Mouse (Mus musculus): ENCODE results near the gene Rab2b.
A peak's percentile ranks its signal among the peaks of the same experiment; 100 is the strongest.

The Rab2b gene

DNA sequence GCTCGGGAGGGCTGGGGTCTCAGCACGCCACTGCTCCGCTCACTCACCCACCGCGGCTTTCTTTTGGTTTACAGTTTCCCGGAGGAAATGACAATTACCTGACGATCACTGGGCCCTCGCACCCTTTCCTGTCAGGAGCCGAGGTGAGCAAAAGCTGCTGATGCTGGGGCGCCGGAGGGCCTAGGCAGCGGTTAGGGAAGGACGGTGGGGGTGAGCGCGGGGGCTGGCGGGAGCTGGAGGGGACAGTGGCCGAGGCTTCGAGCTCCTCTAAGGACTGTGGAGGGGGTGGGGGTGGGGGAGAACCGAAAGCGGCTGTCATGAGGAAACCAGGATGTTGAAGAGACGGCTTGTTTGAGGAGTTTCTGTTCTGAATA, 389 bp upstream of the Rab2b start:
- no peak for DNase-seq (ENCODE audit: extremely low read depth, insufficient read length, low spot score)

DNA sequence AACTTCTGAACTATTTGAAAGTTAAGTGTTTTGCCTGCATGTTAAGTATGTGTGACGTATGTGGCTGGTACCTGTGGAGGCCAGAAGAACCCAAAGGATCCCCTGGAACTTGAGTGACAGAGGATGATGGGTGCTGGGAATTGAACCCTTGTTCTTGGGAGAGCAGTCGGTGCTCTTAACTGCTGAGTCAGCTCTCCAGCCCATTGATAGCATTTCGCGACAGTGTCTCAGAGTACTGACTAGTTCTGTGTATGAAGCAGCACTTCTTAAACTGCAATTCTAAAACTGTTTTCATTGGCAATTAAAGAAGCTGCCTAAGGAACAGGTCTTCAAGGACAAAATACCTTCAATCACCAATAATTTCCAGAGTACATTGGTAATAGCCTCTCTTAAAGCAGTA, 2.1 kb downstream of the Rab2b start:
- no peak for DNase-seq (ENCODE audit: extremely low read depth, insufficient read length, low spot score)

DNA sequence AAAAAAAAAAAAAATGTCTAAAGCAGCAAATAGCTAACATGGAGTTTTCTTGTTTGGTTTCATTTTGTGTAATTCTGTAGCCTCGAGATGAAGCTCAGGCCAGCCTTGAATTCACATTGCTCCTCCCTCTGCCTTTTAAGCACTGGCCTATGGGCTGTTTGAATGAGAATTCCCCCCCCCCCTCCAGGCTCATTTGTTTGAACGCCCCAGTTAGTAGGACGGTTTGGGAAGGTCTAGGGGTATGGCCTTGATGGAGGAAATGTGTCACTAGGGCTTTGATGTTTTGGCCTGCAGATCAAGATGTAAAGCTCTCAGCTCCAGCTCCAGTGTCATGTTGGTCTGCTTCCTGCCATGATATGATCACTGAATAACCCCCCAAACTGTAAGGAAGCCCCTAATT, 6.6 kb downstream of the Rab2b start:
- DNase-seq (ENCODE audit: extremely low read depth, insufficient read length, low spot score) = no peak

DNA sequence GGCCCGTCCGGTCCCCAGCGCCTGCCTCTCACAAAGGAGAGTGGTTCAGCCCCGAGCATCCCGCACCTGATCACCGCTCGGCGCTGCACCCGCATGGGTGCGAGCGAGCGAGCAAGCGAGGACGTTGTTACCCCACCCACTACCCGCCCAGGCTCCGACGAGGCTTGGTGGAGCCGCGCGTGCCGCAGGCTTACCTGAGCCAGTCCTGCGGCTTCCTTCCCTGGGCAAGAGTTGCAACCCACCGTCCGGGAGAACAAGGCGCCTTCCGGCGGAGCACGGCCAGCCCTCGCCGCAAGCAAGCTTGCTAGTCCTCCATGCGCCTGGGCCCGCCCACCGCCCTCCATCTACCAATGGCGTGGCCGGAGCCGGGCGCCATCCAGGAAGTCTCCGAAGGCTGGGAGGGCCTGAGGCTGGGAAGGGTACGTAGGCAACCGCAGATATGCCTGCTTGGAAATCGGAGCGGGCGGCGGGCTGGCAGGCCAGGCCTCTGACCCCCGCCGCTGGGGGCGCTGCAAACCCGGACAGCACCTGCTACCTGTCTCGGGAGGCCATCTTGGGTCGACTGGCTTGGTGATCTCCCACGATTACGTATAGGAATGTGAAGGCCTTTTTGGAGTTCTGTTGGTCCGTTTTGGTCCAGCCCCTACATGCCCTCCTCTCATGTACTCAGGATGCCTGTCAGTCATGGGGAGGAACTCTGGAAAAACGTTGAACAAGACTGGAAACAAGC, 21.7 kb downstream of the Rab2b start, which contains the start of gene Chd8:
Gene Chd8, minus strand, starts transcription at position 297 of the 730 bp plus-strand sequence.
- DNase-seq (ENCODE audit: extremely low read depth, insufficient read length, low spot score) = peak; percentile 99

DNA sequence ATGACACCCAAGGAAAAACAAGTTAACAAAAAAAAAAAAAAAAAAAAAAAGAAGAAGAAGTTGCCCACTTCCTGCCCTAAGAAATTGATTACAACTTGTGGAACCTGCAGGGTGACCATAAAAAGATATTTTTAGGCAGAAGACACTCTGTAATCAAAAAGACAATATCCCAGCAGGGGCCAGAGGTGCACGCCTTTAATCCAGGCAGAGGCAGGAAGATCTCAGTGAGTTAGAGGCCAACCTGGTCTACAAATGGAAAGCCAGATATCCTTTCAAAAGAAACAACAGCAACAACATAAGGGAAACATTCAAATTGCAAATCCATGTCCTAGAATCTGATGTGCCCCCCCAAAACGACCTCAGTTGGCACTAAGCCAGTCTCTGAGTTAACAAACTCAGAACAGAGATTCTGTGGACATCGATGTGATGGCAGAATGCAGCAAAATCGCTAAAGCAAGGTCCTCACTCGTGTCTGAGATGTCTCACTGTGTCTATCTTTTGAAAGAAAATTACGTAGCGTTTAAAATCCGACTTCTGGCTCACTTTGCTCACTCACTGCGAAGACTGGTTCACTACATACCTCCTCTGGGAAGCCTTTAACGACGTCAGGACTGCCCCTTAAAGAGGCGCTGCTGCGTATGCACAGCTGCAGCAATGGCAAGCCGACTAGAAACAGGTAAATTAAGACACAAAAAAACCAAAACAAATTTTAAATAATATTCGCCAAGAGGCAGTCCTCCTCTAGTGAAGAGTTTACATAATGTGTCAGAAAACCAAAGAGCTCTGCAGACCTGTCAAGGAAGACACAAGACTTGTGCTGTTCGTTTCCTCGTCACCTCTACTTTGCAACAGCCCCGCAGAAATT, 22.8 kb downstream of the Rab2b start:
- DNase-seq (ENCODE audit: extremely low read depth, insufficient read length, low spot score) = no peak

DNA sequence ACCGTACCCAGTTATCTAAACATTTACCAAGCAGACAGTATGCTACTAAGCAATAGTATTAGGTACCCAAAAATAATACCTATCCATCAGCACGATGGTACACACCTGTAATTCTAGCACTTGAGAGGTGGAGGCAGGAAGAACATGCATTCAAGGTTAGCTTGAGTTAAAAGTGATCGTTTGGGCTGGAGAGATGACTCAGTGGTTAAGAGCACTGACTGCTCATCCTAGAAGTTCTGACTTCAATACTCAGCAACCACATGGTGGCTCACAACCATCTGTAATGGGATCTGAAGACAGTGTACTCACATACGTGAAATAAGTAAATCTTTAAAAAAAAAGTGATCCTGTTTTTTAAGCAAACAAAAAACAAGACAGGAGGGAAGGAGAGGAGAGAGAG, 33.2 kb downstream of the Rab2b start:
- DNase-seq (ENCODE audit: extremely low read depth, insufficient read length, low spot score) = no peak

DNA sequence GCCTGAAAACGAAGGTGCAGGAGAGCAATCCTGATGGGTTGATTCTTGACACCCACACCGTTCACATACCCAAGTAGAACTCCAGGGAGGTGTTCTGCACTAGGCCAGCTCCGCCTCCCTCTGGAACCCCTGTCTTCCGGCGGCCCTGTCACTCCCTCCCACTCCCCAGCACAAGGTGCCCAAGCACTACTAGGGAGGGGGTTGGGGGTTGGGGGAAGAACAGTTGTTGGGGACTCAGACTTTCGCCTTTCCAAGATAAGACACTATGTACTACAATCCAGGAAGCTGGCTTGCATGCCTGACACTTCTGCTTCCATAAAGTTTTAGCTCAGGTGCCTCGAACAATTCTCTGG, 34.7 kb downstream of the Rab2b start:
- DNase-seq (ENCODE audit: extremely low read depth, insufficient read length, low spot score) = no peak

DNA sequence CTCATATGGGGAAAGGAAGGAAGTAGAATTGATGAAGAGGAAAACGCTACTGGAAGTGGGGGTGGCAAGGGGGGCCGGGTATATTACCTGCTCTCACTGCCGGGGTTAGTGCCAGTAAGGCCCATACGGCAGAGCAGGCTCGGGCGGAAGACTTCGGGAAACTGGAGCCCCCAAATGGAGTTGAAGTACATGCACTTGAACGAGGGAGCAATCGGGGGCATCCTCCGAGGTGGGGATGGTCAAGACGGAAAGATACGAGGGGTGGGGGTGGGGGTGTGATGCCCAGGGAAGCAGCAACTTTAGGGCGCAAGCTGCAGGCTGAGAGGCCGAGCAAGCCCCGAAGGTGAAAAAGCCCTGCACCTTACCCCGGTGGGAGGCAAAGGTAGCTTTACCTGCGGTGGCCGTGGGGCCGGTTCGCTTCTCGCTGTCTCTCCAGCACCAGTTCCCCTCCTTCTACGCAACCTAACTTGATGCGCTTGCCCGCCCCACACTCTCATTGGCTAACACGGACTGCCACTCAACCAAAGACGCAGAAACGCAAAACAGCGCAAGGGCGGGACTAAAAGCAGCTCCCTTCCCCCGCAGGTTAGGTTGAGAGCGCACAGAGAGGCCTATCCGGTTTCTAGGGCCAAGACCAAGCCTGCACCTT, 35.2 kb downstream of the Rab2b start:
- DNase-seq (ENCODE audit: extremely low read depth, insufficient read length, low spot score) = peak; percentile 84

DNA sequence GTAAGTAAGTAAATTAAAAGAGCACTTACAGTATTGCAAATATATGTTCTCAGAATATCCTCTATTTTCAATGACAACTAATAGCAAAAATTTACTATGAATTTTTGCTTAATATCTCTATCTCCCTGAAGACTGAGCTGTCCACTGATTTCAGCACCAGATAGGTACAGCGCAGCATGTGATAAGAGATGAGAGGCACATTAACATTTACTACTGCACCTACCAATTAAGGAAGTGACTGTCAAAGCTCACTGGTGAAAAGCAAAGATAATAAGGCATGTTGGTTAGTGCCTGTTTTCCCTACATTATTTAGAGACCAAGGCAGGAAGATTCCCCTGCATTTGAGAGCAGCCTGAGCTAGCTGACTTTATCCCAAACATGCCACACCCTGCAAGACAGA, 43.1 kb downstream of the Rab2b start:
- no peak for DNase-seq (ENCODE audit: extremely low read depth, insufficient read length, low spot score)

DNA sequence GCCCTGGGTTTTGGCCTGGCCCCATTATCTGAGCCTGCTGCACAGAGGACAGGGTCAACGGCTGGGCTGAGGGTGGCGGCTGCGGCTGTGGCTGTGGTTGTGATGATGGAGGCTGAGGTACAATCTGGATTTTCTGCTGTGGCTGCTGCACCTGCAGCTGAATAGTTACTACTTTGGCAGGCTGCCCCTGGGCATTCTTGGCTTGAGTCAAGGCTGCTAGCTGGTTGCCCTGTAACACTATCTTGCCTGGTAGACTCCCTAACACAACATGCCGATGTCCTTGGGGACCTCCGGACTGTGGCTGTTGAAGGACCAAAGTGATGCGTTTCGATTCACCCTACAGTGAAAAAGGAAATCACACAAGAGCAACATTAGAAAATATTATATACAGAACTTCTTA, 44.2 kb downstream of the Rab2b start:
- DNase-seq (ENCODE audit: extremely low read depth, insufficient read length, low spot score) = no peak

DNA sequence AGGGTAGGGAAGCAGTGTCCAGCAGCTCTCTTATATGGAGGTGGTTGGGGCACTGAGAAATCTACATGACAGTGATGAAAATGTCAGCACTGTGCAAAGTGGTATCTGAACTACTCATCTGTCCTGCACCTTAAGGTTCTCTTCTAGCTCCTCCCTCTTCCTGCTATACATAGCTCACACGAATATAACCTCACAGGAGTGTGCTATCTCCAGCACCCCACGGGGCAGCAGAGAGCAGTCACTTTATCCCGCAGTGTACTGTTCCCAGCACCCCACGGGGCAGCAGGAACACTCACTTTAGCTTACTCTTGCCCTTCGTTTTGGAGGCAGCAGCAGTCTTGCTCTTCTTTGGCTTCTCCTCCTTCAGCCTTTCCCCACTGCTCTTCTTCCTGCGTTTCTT, 47.1 kb downstream of the Rab2b start:
- DNase-seq (ENCODE audit: extremely low read depth, insufficient read length, low spot score) = no peak

DNA sequence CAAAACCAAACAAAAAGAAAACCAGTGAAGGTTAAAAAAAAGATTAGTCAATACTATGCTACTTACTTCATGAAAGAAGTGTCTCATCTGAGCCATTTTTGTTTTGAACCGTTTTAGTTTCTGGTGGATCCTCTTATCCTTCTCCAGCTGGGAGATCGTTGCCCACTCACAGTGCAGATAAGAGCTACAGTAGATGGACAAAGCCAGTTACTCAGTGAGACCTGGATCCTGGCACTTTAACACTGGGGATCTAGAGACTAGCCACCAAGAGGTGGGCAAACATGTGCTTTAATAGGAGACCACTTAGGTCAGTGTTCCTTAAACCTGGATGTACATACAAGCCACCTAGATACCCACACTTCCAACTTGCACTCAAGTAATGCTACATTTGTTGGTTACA, 53.4 kb downstream of the Rab2b start:
- DNase-seq (ENCODE audit: extremely low read depth, insufficient read length, low spot score) = no peak

DNA sequence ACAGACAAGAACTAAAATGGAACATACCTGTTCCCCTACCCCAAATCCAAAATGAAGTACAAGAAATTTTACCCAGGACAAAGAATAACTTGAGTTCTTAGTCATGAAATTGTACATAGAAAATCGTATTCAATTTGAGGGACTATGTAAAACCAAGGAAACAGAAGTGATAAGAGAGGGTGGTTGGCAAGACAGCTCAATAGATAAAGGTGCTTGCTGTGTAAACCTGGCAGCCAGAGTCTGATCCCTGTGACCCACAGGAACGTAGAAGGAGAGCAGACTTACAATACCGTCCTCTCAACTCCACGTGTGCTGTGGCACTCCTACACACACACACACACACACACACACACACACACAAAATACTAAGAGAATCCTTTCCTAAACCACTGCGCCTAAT, 62.1 kb downstream of the Rab2b start:
- no peak for DNase-seq (ENCODE audit: extremely low read depth, insufficient read length, low spot score)
